Mouse (Mus musculus): ENCODE measurements around the gene Tomm20. TPM values are rescaled to one million over a fixed set of nuclear protein-coding genes. Genes with fewer than 3 reads are reported as not detected.

Gene Tomm20
- polyA plus RNA-seq, 1 experiment: 450 TPM

GRCm38 (mm10) chr8:126937337-126937736 lies 8.3 kb downstream of the Tomm20 start:
- Histone ChIP-seq H3K27me3 (ENCODE audit: control insufficient read depth, insufficient read depth, low read length) (no peaks in the 10 kb centered on the region), H3K4me1 (ENCODE audit: control insufficient read depth, insufficient read depth, insufficient read length, low read length) (no peaks in the 10 kb centered on the region; the same call in 1 of the 2 replicates), H3K36me3 (ENCODE audit: control insufficient read depth, insufficient read depth, low read length) (peaks cover 59% of the 10 kb centered on the region), H3K27ac (ENCODE audit: insufficient read depth, low read depth, low read length) (no peak overlapping the region), H3K4me3 (ENCODE audit: low read depth, low read length) (no peak overlapping the region)
- WGBS: 94% methylated on average over 3 of the region's 3 CpGs
- TF ChIP-seq POLR2A (IDR thresholded peaks at IDR 0.05; ENCODE audit: low read depth, low read length): no peak
- no peak for TF ChIP-seq CTCF (IDR thresholded peaks at IDR 0.05; ENCODE audit: extremely low read depth, insufficient read length, insufficient replicate concordance, low read depth, low read length)

DNA sequence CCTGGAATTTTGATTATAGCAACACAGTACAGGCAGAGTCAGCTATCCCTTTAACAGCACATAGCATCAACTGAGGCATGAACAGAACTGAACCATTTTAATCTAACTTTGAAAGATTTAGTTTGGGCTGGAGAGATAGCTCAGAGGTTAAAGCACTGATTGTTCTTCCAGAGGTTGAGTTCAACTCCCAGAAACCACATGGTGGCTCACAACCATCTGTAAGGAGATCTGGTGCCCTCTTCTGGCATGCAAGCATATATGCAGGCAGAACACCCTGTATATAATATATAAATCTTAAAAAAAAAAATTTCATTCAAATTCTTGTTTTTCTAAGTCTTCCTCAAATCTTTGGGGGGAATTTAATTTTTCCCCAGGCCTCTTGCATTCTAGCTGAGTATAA lies 9.7 kb downstream of the Tomm20 start:
- Histone ChIP-seq H3K27me3 (ENCODE audit: control insufficient read depth, insufficient read depth, low read length) (no peaks in the 10 kb centered on the region), H3K4me3 (ENCODE audit: low read depth, low read length) (no peak overlapping the region), H3K27ac (ENCODE audit: insufficient read depth, low read depth, low read length) (no peak overlapping the region), H3K4me1 (ENCODE audit: control insufficient read depth, insufficient read depth, insufficient read length, low read length) (no peaks in the 10 kb centered on the region), H3K36me3 (ENCODE audit: control insufficient read depth, insufficient read depth, low read length) (peaks cover 60% of the 10 kb centered on the region)
- TF ChIP-seq CTCF (IDR thresholded peaks at IDR 0.05; ENCODE audit: extremely low read depth, insufficient read length, insufficient replicate concordance, low read depth, low read length): no peak

- H3K36me3 ChIP-seq (ENCODE audit: control insufficient read depth, insufficient read depth, low read length): peaks cover 59% of the 10 kb centered on the region
- WGBS: 84% methylated on average over 2 of the region's 2 CpGs
- TF ChIP-seq CTCF (IDR thresholded peaks at IDR 0.05; ENCODE audit: extremely low read depth, insufficient read length, insufficient replicate concordance, low read depth, low read length): no peak
- no peak for TF ChIP-seq POLR2A (IDR thresholded peaks at IDR 0.05; ENCODE audit: low read depth, low read length)
Measured at GRCm38 (mm10) chr8:126935387-126935786, 10.3 kb downstream of the Tomm20 start.

DNA sequence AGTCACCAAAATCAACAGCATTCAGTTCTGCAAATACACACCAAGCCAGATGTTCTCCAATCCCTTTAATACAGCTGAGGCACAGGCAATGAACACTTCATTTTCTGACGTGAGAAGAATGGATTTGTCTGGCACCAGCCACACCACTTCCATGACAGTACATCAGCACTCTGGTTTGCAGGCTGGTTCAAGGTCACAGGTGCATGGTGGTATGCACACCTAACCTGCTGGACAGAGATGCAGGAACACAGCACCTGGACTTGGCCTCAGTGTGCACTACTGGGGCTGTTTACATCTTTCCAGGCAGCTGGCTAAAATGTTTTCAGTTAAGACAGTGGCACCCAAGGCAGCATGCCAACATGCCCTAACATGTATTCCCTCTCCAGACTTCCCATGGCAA lies 13.0 kb downstream of the Tomm20 start:
- no peaks in the 10 kb centered on the region for H3K27me3 ChIP-seq (ENCODE audit: control insufficient read depth, insufficient read depth, low read length)
- H3K36me3 ChIP-seq (ENCODE audit: control insufficient read depth, insufficient read depth, low read length): peaks cover 42% of the 10 kb centered on the region
- peaks cover 5% of the 10 kb centered on the region; the same call in 1 of the 2 replicates for H3K4me1 ChIP-seq (ENCODE audit: control insufficient read depth, insufficient read depth, insufficient read length, low read length)
- no peak overlapping the region for H3K4me3 ChIP-seq (ENCODE audit: low read depth, low read length)
- TF ChIP-seq POLR2A (IDR thresholded peaks at IDR 0.05; ENCODE audit: low read depth, low read length): no peak
- TF ChIP-seq CTCF (IDR thresholded peaks at IDR 0.05; ENCODE audit: extremely low read depth, insufficient read length, insufficient replicate concordance, low read depth, low read length): no peak
- 82% methylated on average over 1 of the region's 1 CpGs for WGBS
- H3K27ac ChIP-seq (ENCODE audit: insufficient read depth, low read depth, low read length): no peak overlapping the region

More at GRCm38 (mm10) chr8:126935387-126935786, 10.3 kb downstream of the Tomm20 start:
- H3K4me3 ChIP-seq (ENCODE audit: low read depth, low read length): no peak overlapping the region
- no peaks in the 10 kb centered on the region for H3K27me3 ChIP-seq (ENCODE audit: control insufficient read depth, insufficient read depth, low read length)
- no peaks in the 10 kb centered on the region for H3K4me1 ChIP-seq (ENCODE audit: control insufficient read depth, insufficient read depth, insufficient read length, low read length)
- no peak overlapping the region for H3K27ac ChIP-seq (ENCODE audit: insufficient read depth, low read depth, low read length)

GRCm38 (mm10) chr8:126932249-126932648 lies 13.4 kb downstream of the Tomm20 start:
- Histone ChIP-seq H3K4me3 (ENCODE audit: low read depth, low read length) (no peak overlapping the region), H3K36me3 (ENCODE audit: control insufficient read depth, insufficient read depth, low read length) (peaks cover 39% of the 10 kb centered on the region), H3K4me1 (ENCODE audit: control insufficient read depth, insufficient read depth, insufficient read length, low read length) (peaks cover 5% of the 10 kb centered on the region; the same call in 1 of the 2 replicates), H3K27me3 (ENCODE audit: control insufficient read depth, insufficient read depth, low read length) (no peaks in the 10 kb centered on the region), H3K27ac (ENCODE audit: insufficient read depth, low read depth, low read length) (no peak overlapping the region)
- 76% methylated on average over 1 of the region's 1 CpGs for WGBS
- TF ChIP-seq CTCF (IDR thresholded peaks at IDR 0.05; ENCODE audit: extremely low read depth, insufficient read length, insufficient replicate concordance, low read depth, low read length) (no peak), POLR2A (IDR thresholded peaks at IDR 0.05; ENCODE audit: low read depth, low read length) (no peak)

- peaks cover 5% of the 10 kb centered on the region; the same call in 1 of the 2 replicates for H3K4me1 ChIP-seq (ENCODE audit: control insufficient read depth, insufficient read depth, insufficient read length, low read length)
- 22% methylated on average over 2 of the region's 2 CpGs for WGBS
Measured at GRCm38 (mm10) chr8:126931720-126932119, 13.9 kb downstream of the Tomm20 start.

DNA sequence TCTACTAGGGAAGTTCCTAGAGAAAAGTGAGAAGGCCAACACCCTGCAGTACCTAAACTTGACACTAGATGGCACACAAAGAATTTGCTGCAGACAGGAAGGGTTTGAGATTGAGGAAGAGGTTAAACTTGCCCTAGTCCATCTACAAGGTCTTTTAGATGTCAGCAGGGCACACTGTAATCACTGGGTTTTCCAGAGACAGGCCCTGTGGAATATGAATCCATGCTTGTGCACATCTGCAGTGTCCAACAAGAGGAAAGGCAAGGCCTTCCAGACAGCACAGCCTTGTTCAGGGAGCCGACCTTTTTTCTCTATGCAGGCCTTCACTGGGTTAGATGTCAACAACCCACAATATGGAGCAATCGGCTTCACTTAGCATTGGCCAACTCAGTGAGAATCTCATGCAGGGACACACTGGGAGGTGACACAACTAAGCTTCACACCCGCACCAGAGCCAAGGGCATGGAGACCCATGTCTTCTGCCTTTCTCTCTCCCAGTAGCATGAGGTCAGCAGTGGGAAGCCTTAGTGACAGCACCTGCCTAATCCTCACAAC lies 16.0 kb downstream of the Tomm20 start:
- Histone ChIP-seq H3K27me3 (ENCODE audit: control insufficient read depth, insufficient read depth, low read length) (no peaks in the 10 kb centered on the region), H3K27ac (ENCODE audit: insufficient read depth, low read depth, low read length) (no peak overlapping the region), H3K4me1 (ENCODE audit: control insufficient read depth, insufficient read depth, insufficient read length, low read length) (peaks cover 5% of the 10 kb centered on the region; the same call in 1 of the 2 replicates), H3K4me3 (ENCODE audit: low read depth, low read length) (no peak overlapping the region), H3K36me3 (ENCODE audit: control insufficient read depth, insufficient read depth, low read length) (peaks cover 19% of the 10 kb centered on the region)
- TF ChIP-seq CTCF (IDR thresholded peaks at IDR 0.05; ENCODE audit: extremely low read depth, insufficient read length, insufficient replicate concordance, low read depth, low read length) (peak; percentile 39; the same call in 1 of the 2 replicates), POLR2A (IDR thresholded peaks at IDR 0.05; ENCODE audit: low read depth, low read length) (no peak)
- 62% methylated on average over 3 of the region's 3 CpGs for WGBS

More at GRCm38 (mm10) chr8:126931720-126932119, 13.9 kb downstream of the Tomm20 start:
- Histone ChIP-seq H3K27me3 (ENCODE audit: control insufficient read depth, insufficient read depth, low read length) (no peaks in the 10 kb centered on the region), H3K36me3 (ENCODE audit: control insufficient read depth, insufficient read depth, low read length) (peaks cover 34% of the 10 kb centered on the region), H3K27ac (ENCODE audit: insufficient read depth, low read depth, low read length) (no peak overlapping the region), H3K4me3 (ENCODE audit: low read depth, low read length) (no peak overlapping the region)
- TF ChIP-seq CTCF (IDR thresholded peaks at IDR 0.05; ENCODE audit: extremely low read depth, insufficient read length, insufficient replicate concordance, low read depth, low read length): no peak
- no peak for TF ChIP-seq POLR2A (IDR thresholded peaks at IDR 0.05; ENCODE audit: low read depth, low read length)
